Mouse (Mus musculus): ENCODE measurements around the gene Nfkb1.

DNA sequence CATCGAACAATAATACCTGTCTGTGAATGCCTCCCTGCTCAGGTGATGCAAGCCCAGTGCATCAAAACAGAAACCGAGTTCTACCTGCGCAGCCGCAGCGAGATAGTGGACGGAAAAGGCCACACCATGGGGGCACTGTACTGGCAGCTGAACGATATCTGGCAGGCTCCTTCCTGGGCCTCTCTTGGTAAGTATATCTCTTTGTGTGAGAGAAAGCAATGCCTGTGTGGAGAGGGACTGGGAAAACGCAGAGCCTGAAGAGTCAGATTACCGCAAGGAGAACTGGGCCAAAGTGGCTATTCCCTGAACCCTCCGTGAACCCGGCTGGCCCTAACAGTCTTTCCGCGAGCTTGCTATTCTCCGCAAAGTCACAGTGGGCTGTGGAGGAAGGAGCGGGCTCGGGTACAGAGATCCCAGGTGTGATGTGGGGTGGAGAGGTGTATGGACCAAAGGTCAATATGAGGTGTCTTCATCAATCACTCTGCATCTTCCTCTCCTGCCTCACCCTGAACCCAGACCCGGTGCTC is 128.1 kb downstream of the Nfkb1 start:
- TF ChIP-seq POLR2A (IDR thresholded peaks at IDR 0.05; ENCODE audit: insufficient read depth, low read depth, low read length) (no peak), CTCF (IDR thresholded peaks at IDR 0.05; ENCODE audit: insufficient read depth, low read depth, low read length) (no peak)

Measured in olfactory bulb, adult 2 months (tissue).